In the genomic region with DNA sequence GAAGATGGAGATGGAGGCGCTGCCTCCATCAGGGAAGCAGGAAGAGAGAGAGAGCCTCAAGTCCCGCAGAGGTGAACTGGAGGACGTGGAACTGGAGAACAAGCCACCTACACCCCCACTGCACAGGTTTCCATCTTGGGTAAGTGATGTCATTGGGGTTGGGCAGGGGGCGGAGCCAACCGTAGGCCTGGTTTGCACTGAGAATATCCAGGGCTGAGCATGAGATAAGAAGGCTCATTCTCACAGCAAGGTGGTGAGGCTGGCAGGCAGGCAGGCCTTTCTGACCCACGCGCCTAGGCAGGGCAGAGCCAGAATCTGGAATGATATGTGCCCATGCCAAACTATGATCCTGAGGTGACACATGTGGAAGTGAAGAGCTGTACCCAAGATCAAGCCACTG, we compare ENCODE assay signal across 9 mouse cellular contexts. TPM values are rescaled to one million over a fixed set of nuclear protein-coding genes. Genes with fewer than 3 reads are reported as not detected.
DNase-seq lines count a peak whose midpoint lies in the region; ATAC-seq and TF ChIP-seq lines count a peak whose summit lies in the region.
"Had no signal": no experiment of that assay in that cellular context is flagged by ENCODE, and none has a peak within 500 bp of the region (broad histone marks: within the 10 kb centered on the region; RNA-seq: fewer than 3 reads in every experiment).

No protein-coding gene starts in this region.

- peak; percentile 5 for DNase-seq in NIH3T3 (ENCODE audit: low read depth)
- peak; percentile 25 to 44 (median 27) for DNase-seq in liver, embryonic 14.5 days (ENCODE audit: low read depth in 3 of 3, low spot score in 3 of 3)
- DNase-seq in urinary bladder, adult 18-20 months (ENCODE audit: low spot score in 2 of 2) = no peak
- DNase-seq in left cerebral cortex, adult 11 months (ENCODE audit: low spot score) = no peak
- no peak for DNase-seq in cerebellum, postnatal 14 days
- DNase-seq: cerebellum, postnatal 36 days had no signal

- H3K4me1 ChIP-seq in E14TG2a.4 (replicated peaks; ENCODE audit: low read depth, low read length) = peaks cover 26% of the 10 kb centered on the region
- H3K4me1 ChIP-seq in heart, embryonic 12.5 days (replicated peaks) = peaks cover 36% of the 10 kb centered on the region
- peaks cover 0 to 2% of the 10 kb centered on the region in 2 experiments; a peak in 1 of 4 replicates for H3K4me1 ChIP-seq in liver, embryonic 14.5 days (replicated peaks; ENCODE audit: control insufficient read depth in 2 of 2, insufficient read depth in 2 of 2, low read length in 1 of 2)
- H3K4me1 ChIP-seq: midbrain, embryonic 13.5 days had no signal

- 37% methylated on average over 7 of the region's 7 CpGs for WGBS in heart, embryonic 12.5 days
- 42% methylated on average over 7 of the region's 7 CpGs for WGBS in liver, embryonic 14.5 days (ENCODE audit: insufficient replicate concordance)

- no peaks in the 10 kb centered on the region for H3K27me3 ChIP-seq in E14TG2a.4 (ENCODE audit: insufficient read depth, low read length)
- no peaks in the 10 kb centered on the region for H3K27me3 ChIP-seq in heart, embryonic 12.5 days (replicated peaks)
- no peaks in the 10 kb centered on the region for H3K27me3 ChIP-seq in liver, embryonic 14.5 days (ENCODE audit: control insufficient read depth, insufficient read depth, low read length)
- H3K27me3 ChIP-seq: midbrain, embryonic 13.5 days had no signal

- 0 out of 2 replicates have a peak overlapping the region, but pooled peaks have one; percentile 17 for H3K4me3 ChIP-seq in E14TG2a.4 (replicated peaks; ENCODE audit: low read length)
- no peak overlapping the region for H3K4me3 ChIP-seq in heart, embryonic 12.5 days
- H3K4me3 ChIP-seq in liver, embryonic 14.5 days (ENCODE audit: insufficient read depth in 1 of 2, low read depth in 2 of 2, low read length in 2 of 2) = no peak overlapping the region
- H3K4me3 ChIP-seq: midbrain, embryonic 13.5 days had no signal

- peak overlapping the region; percentile 75 for H3K27ac ChIP-seq in heart, embryonic 12.5 days (ENCODE audit: poor library complexity, severe bottlenecking)
- no peak overlapping the region for H3K27ac ChIP-seq in liver, embryonic 14.5 days
- H3K27ac ChIP-seq: midbrain, embryonic 13.5 days had no signal

- ATAC-seq in heart, embryonic 12.5 days (ENCODE audit: insufficient number of reproducible peaks, low FRiP score) = peak; percentile 85
- ATAC-seq in liver, embryonic 14.5 days (ENCODE audit: insufficient read depth) = peak; percentile 74
- ATAC-seq: midbrain, embryonic 13.5 days had no signal

- no peak overlapping the region for H3K9ac ChIP-seq in heart, embryonic 12.5 days
- H3K9ac ChIP-seq in liver, embryonic 14.5 days (replicated peaks) = no peak overlapping the region
- H3K9ac ChIP-seq: midbrain, embryonic 13.5 days had no signal

- TF ChIP-seq CTCF in E14TG2a.4 (conservative IDR thresholded peaks at IDR 0.05; ENCODE audit: low read length) = no peak
- TF ChIP-seq CTCF in liver, embryonic 14.5 days (IDR thresholded peaks at IDR 0.05; ENCODE audit: low read depth) = no peak

- TF ChIP-seq EP300 in liver, embryonic 14.5 days (IDR thresholded peaks at IDR 0.05; ENCODE audit: low read depth) = no peak

- peaks cover 11% of the 10 kb centered on the region for H3K9me3 ChIP-seq in E14TG2a.4 (ENCODE audit: low read length)
- no peaks in the 10 kb centered on the region for H3K9me3 ChIP-seq in heart, embryonic 12.5 days (replicated peaks)
- H3K9me3 ChIP-seq in liver, embryonic 14.5 days (ENCODE audit: control insufficient read depth, low read length) = no peaks in the 10 kb centered on the region
- H3K9me3 ChIP-seq: midbrain, embryonic 13.5 days had no signal

- H3K36me3 ChIP-seq in E14TG2a.4 (ENCODE audit: insufficient read depth, low read length) = peaks cover 65% of the 10 kb centered on the region
- H3K36me3 ChIP-seq in heart, embryonic 12.5 days = peaks cover 32% of the 10 kb centered on the region
- no peaks in the 10 kb centered on the region for H3K36me3 ChIP-seq in liver, embryonic 14.5 days (replicated peaks; ENCODE audit: control insufficient read depth, insufficient read depth, low read depth)

- peak overlapping the region; percentile 23; the same call in 1 of the 2 replicates for H3K4me2 ChIP-seq in heart, embryonic 12.5 days
- no peak overlapping the region for H3K4me2 ChIP-seq in liver, embryonic 14.5 days (ENCODE audit: low read depth)
- H3K4me2 ChIP-seq: midbrain, embryonic 13.5 days had no signal

RNA-seq across cellular contexts. Expression of a gene that starts 26.3 kb away (rescaled TPM):
- 5.3 and 5.8 TPM in 2 replicates for polyA plus RNA-seq in heart, embryonic 12.5 days (2016; fragmentation: Nextera tagmentation; extraction: Ambion mirVana)
- 0.14 and 0.15 TPM in 2 replicates for polyA plus RNA-seq in liver, embryonic 14.5 days (2012; rRNA removed)
- 0.05 TPM in 1 of 2 replicates, not detected in the other for polyA plus RNA-seq in liver, embryonic 14.5 days (2014; fragmentation: Nextera tagmentation; extraction: Ambion mirVana)

RNA-seq across cellular contexts. Expression of a gene that starts 34.2 kb away (rescaled TPM):
- 16.8 and 17.4 TPM in 2 replicates for polyA plus RNA-seq in heart, embryonic 12.5 days (2016; fragmentation: Nextera tagmentation; extraction: Ambion mirVana)
- polyA plus RNA-seq in liver, embryonic 14.5 days (2012; rRNA removed) = 3.1 and 5.8 TPM in 2 replicates
- 5.2 and 5.5 TPM in 2 replicates for polyA plus RNA-seq in liver, embryonic 14.5 days (2014; fragmentation: Nextera tagmentation; extraction: Ambion mirVana)

RNA-seq across cellular contexts. Expression of a gene that starts 47.8 kb away (rescaled TPM):
- 2.9 and 3.4 TPM in 2 replicates for polyA plus RNA-seq in heart, embryonic 12.5 days (2016; fragmentation: Nextera tagmentation; extraction: Ambion mirVana)
- polyA plus RNA-seq in liver, embryonic 14.5 days (2012; rRNA removed) = 2.0 and 2.4 TPM in 2 replicates
- 2.0 and 2.7 TPM in 2 replicates for polyA plus RNA-seq in liver, embryonic 14.5 days (2014; fragmentation: Nextera tagmentation; extraction: Ambion mirVana)

Comparison
In these comparisons a context has a peak if more than half of its experiments do, and no peak if none do; other contexts are left out.
1. DNase-seq: peak in NIH3T3 (single experiment) and liver, embryonic 14.5 days (3 of 3); none in urinary bladder, adult 18-20 months (0 of 2), left cerebral cortex, adult 11 months (single experiment) and cerebellum, postnatal 14 days (0 of 2).